Mouse (Mus musculus) CH12.LX (cell line): Measurements from ENCODE around the gene Arl15. TPM values are rescaled to one million over a fixed set of nuclear protein-coding genes. Genes with fewer than 3 reads are reported as not detected.

Experiments
- DNase-seq: peaks from one replicate; pipeline ENCODE4 v3.0.0-alpha.2; 2013; ENCODE audit errors: extremely low read depth
- H3K27ac ChIP-seq: 2 replicates; pipeline ENCODE4 v1.5.1; 2012; ENCODE audit warnings: low read depth, mild to moderate bottlenecking, control low read depth, moderate library complexity; ENCODE audit not compliant: insufficient read depth
- H3K27me3 ChIP-seq: replicated peaks from 2 replicates; pipeline ENCODE3; 2012; ENCODE audit warnings: inconsistent platforms
- H3K36me3 ChIP-seq, 2 experiments: replicated peaks in 1 of 2; 2 replicates each; pipeline versions ENCODE3 to v1.6.1; 2012; ENCODE audit warnings: inconsistent platforms in 1 of 2, low read length in 1 of 2, mild to moderate bottlenecking in 1 of 2, mixed read lengths in 1 of 2, moderate library complexity in 1 of 2; ENCODE audit not compliant: control insufficient read depth in 1 of 2, insufficient read depth in 1 of 2
- H3K4me1 ChIP-seq, 2 experiments: 2 replicates each; pipeline ENCODE4 v1.6.1; 2012; ENCODE audit warnings: inconsistent platforms in 1 of 2, moderate library complexity in 1 of 2; ENCODE audit not compliant: insufficient read depth in 2 of 2, control insufficient read depth in 1 of 2
- H3K4me2 ChIP-seq: 2 replicates; pipeline ENCODE4 v1.6.1; 2012; ENCODE audit warnings: low read depth, mild to moderate bottlenecking, control low read depth; ENCODE audit not compliant: poor library complexity, insufficient read depth, severe bottlenecking
- H3K4me3 ChIP-seq, 3 experiments: fragments of 150-350 bp in 1 of 3; sonication (generic) in 1 of 3; replicated peaks in 1 of 3; 2 replicates each; pipeline versions ENCODE3 to v1.5.1; 2011 to 2012; ENCODE audit warnings: low read depth in 2 of 3, low read length in 2 of 3, mild to moderate bottlenecking in 2 of 3, moderate library complexity in 2 of 3, control low read depth in 1 of 3, improper control_type of control experiment in 1 of 3, inconsistent platforms in 1 of 3, mixed read lengths in 1 of 3; ENCODE audit not compliant: poor library complexity in 1 of 3
- H3K79me2 ChIP-seq: replicated peaks from 2 replicates; pipeline ENCODE4 v1.6.1; 2012; ENCODE audit warnings: mild to moderate bottlenecking, moderate library complexity; ENCODE audit not compliant: control insufficient read depth, poor library complexity, insufficient read depth, severe bottlenecking; ENCODE audit errors: extremely low read depth
- H3K9ac ChIP-seq: 2 replicates; pipeline ENCODE4 v1.6.1; 2012; ENCODE audit warnings: low read depth, mild to moderate bottlenecking, control low read depth, moderate library complexity; ENCODE audit not compliant: insufficient read depth
- H3K9me3 ChIP-seq: replicated peaks from 2 replicates; pipeline ENCODE3; 2012; ENCODE audit warnings: low read length, inconsistent platforms, mixed read lengths
- BHLHE40 ChIP-seq: IDR thresholded peaks from 2 replicates; pipeline ENCODE4 v1.6.1; 2011; ENCODE audit warnings: mild to moderate bottlenecking, low read depth, low read length, improper control_type of control experiment
- CHD1 ChIP-seq: IDR thresholded peaks from 2 replicates; pipeline ENCODE4 v1.6.1; 2012; ENCODE audit warnings: low read depth, low read length, improper control_type of control experiment, inconsistent platforms
- CHD2 ChIP-seq: IDR thresholded peaks from 2 replicates; pipeline ENCODE4 v1.6.1; 2011; ENCODE audit warnings: low read length, improper control_type of control experiment
- ELF1 ChIP-seq: IDR thresholded peaks from 2 replicates; pipeline ENCODE4 v1.6.1; 2014; ENCODE audit warnings: low read depth, mild to moderate bottlenecking, inconsistent platforms, low read length, improper control_type of control experiment
- EP300 ChIP-seq: IDR thresholded peaks from 2 replicates; pipeline ENCODE4 v1.6.1; 2011; ENCODE audit warnings: low read length, improper control_type of control experiment
- ETS1 ChIP-seq: conservative IDR thresholded peaks from 2 replicates; pipeline ENCODE4 v1.6.1; 2012; ENCODE audit warnings: low read depth, mild to moderate bottlenecking, inconsistent platforms, low read length, improper control_type of control experiment, moderate library complexity
- GABPA ChIP-seq: IDR thresholded peaks from 2 replicates; pipeline ENCODE4 v1.6.1; 2012; ENCODE audit warnings: low read depth, low read length, improper control_type of control experiment, inconsistent platforms; ENCODE audit not compliant: insufficient replicate concordance
- JUN ChIP-seq: IDR thresholded peaks from 2 replicates; pipeline ENCODE4 v1.6.1; 2011; ENCODE audit warnings: low read depth, mild to moderate bottlenecking, low read length, improper control_type of control experiment, moderate library complexity; ENCODE audit not compliant: insufficient read depth
- MAZ ChIP-seq: IDR thresholded peaks from 2 replicates; pipeline ENCODE4 v1.6.1; 2012; ENCODE audit warnings: low read depth, mild to moderate bottlenecking, inconsistent platforms, low read length, improper control_type of control experiment, moderate library complexity
- MEF2A ChIP-seq: IDR thresholded peaks from 2 replicates; pipeline ENCODE4 v1.6.1; 2014; ENCODE audit warnings: low read depth, mild to moderate bottlenecking, inconsistent platforms, low read length, improper control_type of control experiment, borderline replicate concordance
- MYC ChIP-seq: IDR thresholded peaks from 2 replicates; pipeline ENCODE4 v1.6.1; 2011; ENCODE audit warnings: low read depth, mild to moderate bottlenecking, improper control_type of control experiment, low read length
- NELFE ChIP-seq: IDR thresholded peaks from 2 replicates; pipeline ENCODE4 v1.6.1; 2011; ENCODE audit warnings: low read depth, low read length, improper control_type of control experiment
- NRF1 ChIP-seq: IDR thresholded peaks from 2 replicates; pipeline ENCODE4 v1.6.1; 2014; ENCODE audit warnings: low read depth, mild to moderate bottlenecking, inconsistent platforms, low read length, improper control_type of control experiment, moderate library complexity
- PAX5 ChIP-seq: IDR thresholded peaks from 2 replicates; pipeline ENCODE4 v1.6.1; 2012; ENCODE audit warnings: low read length, inconsistent platforms, mixed read lengths
- RAD21 ChIP-seq: IDR thresholded peaks from 2 replicates; pipeline ENCODE4 v1.6.1; 2011; ENCODE audit warnings: low read depth, mild to moderate bottlenecking, low read length, improper control_type of control experiment, moderate library complexity
- SMC3 ChIP-seq: IDR thresholded peaks from 2 replicates; pipeline ENCODE4 v1.6.1; 2011; ENCODE audit warnings: low read depth, low read length, improper control_type of control experiment
- TBP ChIP-seq: conservative IDR thresholded peaks from 2 replicates; pipeline ENCODE4 v1.6.1; 2011; ENCODE audit warnings: low read depth, low read length, improper control_type of control experiment
- TCF12 ChIP-seq: IDR thresholded peaks from 2 replicates; pipeline ENCODE4 v1.6.1; 2014; ENCODE audit warnings: low read depth, mild to moderate bottlenecking, inconsistent platforms, low read length, improper control_type of control experiment
- USF1 ChIP-seq: IDR thresholded peaks from 2 replicates; pipeline ENCODE4 v1.6.1; 2014; ENCODE audit warnings: low read depth, mild to moderate bottlenecking, inconsistent platforms, low read length, improper control_type of control experiment
- ZC3H11A ChIP-seq: IDR thresholded peaks from 2 replicates; pipeline ENCODE4 v1.6.1; 2012; ENCODE audit warnings: low read depth, mild to moderate bottlenecking, inconsistent platforms, low read length, improper control_type of control experiment
- ZMIZ1 ChIP-seq: IDR thresholded peaks from 2 replicates; pipeline ENCODE4 v1.6.1; 2012; ENCODE audit warnings: low read depth, mild to moderate bottlenecking, inconsistent platforms, low read length, improper control_type of control experiment
- ZNF384 ChIP-seq: IDR thresholded peaks from 2 replicates; pipeline ENCODE4 v1.6.1; 2012; ENCODE audit warnings: low read depth, low read length, improper control_type of control experiment, inconsistent platforms
- dilution Hi-C: fragments of 300-500 bp; cut with MboI; formaldehyde crosslinking; loops from 2 replicates; pipeline ENCODE4 v1.14.3; 2020; ENCODE audit warnings: low sequenced_read_pairs; ENCODE audit not compliant: extremely low pct_unique_long_range_greater_than_20kb, extremely low pct_ligation_motif_present
- in situ Hi-C: fragments of 300-500 bp; cut with MboI; formaldehyde crosslinking; loops from 3 replicates; pipeline ENCODE4 v1.14.3; 2019; ENCODE audit warnings: low sequenced_read_pairs, low pct_ligation_motif_present, low pct_unique_long_range_greater_than_20kb, mixed read lengths
- polyA plus RNA-seq: library from polyadenylated mRNA; unstranded; fragments of >175 nt; gene quantifications from 2 replicates; pipeline ENCODE4 v1.2.1, GENCODE M21; 2012; ENCODE audit warnings: low read depth; ENCODE audit not compliant: insufficient read length
- total RNA-seq, 2 experiments: library from RNA; depleted of rRNA; stranded (reverse); fragments of 300-350 nt in 1 of 2; fragments of >200 nt in 1 of 2; gene quantifications; 2 replicates each; pipeline ENCODE4 v1.2.3; 2012 to 2014

Gene Arl15
- total and polyA plus RNA-seq, 3 experiments = 2.2 to 5.2 (median 4.8) TPM

- Histone ChIP-seq H3K36me3 (peaks cover 0 to 12% of the 10 kb centered on the region in 2 experiments), H3K27ac (no peak overlapping the region), H3K27me3 (no peaks in the 10 kb centered on the region), H3K9ac (no peak overlapping the region), H3K79me2 (no peaks in the 10 kb centered on the region), H3K9me3 (no peaks in the 10 kb centered on the region), H3K4me1 (no peaks in the 10 kb centered on the region), H3K4me2 (no peak overlapping the region), H3K4me3 (no peak overlapping the region)
- in situ Hi-C loops (no loop called here), dilution Hi-C loops (no loop called here)
- TF ChIP-seq CHD2 (no peak), SMC3 (no peak), TBP (no peak), GABPA (no peak), ELF1 (no peak), BHLHE40 (no peak), MYC (no peak), RAD21 (no peak), MAZ (no peak), ZNF384 (no peak), ZMIZ1 (no peak)
- no peak for DNase-seq
Observed at GRCm38 (mm10) chr13:113937231-113937630, 142.9 kb downstream of the Arl15 start.

- Histone ChIP-seq H3K36me3 (peaks cover 0 to 12% of the 10 kb centered on the region in 2 experiments), H3K79me2 (no peaks in the 10 kb centered on the region), H3K9me3 (no peaks in the 10 kb centered on the region), H3K27me3 (no peaks in the 10 kb centered on the region), H3K27ac (no peak overlapping the region), H3K9ac (no peak overlapping the region), H3K4me3 (no peak overlapping the region), H3K4me1 (no peaks in the 10 kb centered on the region), H3K4me2 (no peak overlapping the region)
- dilution Hi-C loops = no loop called here
- in situ Hi-C loops = no loop called here
- no peak for DNase-seq
- TF ChIP-seq NRF1 (no peak), ZC3H11A (no peak), ZNF384 (no peak), MAZ (no peak), TBP (no peak), CHD1 (no peak), EP300 (no peak), PAX5 (no peak), NELFE (no peak), MEF2A (no peak), JUN (no peak), ETS1 (no peak), RAD21 (no peak), TCF12 (no peak), USF1 (no peak)
Observed at GRCm38 (mm10) chr13:113938561-113938960, 144.3 kb downstream of the Arl15 start.
